Mouse (Mus musculus): ENCODE measurements around the gene Tlr5.

- no peak for TF ChIP-seq CTCF (conservative IDR thresholded peaks at IDR 0.05; ENCODE audit: low read length)
- no peak for TF ChIP-seq POU5F1 (IDR thresholded peaks at IDR 0.05; ENCODE audit: borderline replicate concordance, low read length)
Measured at GRCm38 (mm10) chr1:182916166-182916565, 38.4 kb upstream of the Tlr5 start.
